ENCODE assay signal across 17 mouse cellular contexts in the genomic region with DNA sequence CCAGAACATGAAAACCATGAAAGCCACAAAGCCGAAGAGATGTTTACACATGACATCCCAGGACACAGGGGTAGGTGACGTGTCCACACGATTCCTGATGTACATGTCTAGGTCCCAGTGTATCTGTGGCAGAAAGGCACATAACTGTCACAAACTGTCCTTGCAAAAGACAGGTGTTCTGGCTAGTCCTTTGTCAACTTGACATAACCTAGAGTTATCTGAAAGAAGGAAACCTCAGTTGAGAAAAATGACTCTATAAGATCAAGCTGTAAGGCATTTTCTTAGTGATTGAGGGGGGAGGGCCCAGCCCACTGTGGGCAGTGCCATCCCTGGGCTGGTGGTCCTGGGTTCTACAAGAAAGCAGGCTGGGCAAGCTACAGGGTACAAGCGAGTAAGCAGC. TPM values are rescaled to one million over a fixed set of nuclear protein-coding genes. Genes with fewer than 3 reads are reported as not detected.
DNase-seq lines count a peak whose midpoint lies in the region; ATAC-seq and TF ChIP-seq lines count a peak whose summit lies in the region.
"Had no signal": no experiment of that assay in that cellular context is flagged by ENCODE, and none has a peak within 500 bp of the region (broad histone marks: within the 10 kb centered on the region; RNA-seq: fewer than 3 reads in every experiment).

TSS of gene Gm20538 (minus strand) at position 101 of the 400 bp plus-strand sequence.

- H3K27me3 ChIP-seq in kidney, embryonic 16.5 days (ENCODE audit: insufficient read depth, low read length), result no peaks in the 10 kb centered on the region
- H3K27me3 ChIP-seq in kidney, embryonic 14.5 days (ENCODE audit: control insufficient read depth, insufficient read depth, low read length), result no peaks in the 10 kb centered on the region
- H3K27me3 ChIP-seq in G1E (ENCODE audit: insufficient read depth, low read length), result no peaks in the 10 kb centered on the region
- H3K27me3 ChIP-seq in limb, embryonic 10.5 days (ENCODE audit: low read depth, poor library complexity, severe bottlenecking), result no peaks in the 10 kb centered on the region

- DNase-seq in gastrocnemius, adult 2 months, result no peak
- no peak for DNase-seq in gastrocnemius, postnatal 14 days
- DNase-seq in G1E (ENCODE audit: low spot score), result no peak
- DNase-seq in limb, embryonic 10.5 days (ENCODE audit: low spot score), result no peak
- no peak for DNase-seq in cerebellum, adult 11-12 months
- DNase-seq: adrenal gland, postnatal 14 days; right cerebral cortex, adult 18-20 months had no signal

- peaks cover 17% of the 10 kb centered on the region for H3K4me1 ChIP-seq in kidney, embryonic 16.5 days (ENCODE audit: insufficient read depth, low read length)
- peaks cover 13% of the 10 kb centered on the region for H3K4me1 ChIP-seq in kidney, embryonic 14.5 days (ENCODE audit: control insufficient read depth, insufficient read depth, low read length)
- H3K4me1 ChIP-seq in G1E (ENCODE audit: insufficient read depth, low read depth, low read length), result peaks cover 20% of the 10 kb centered on the region
- H3K4me1 ChIP-seq in limb, embryonic 10.5 days, result peaks cover 15% of the 10 kb centered on the region

- WGBS in kidney, embryonic 16.5 days, result 97% methylated on average over 4 of the region's 4 CpGs
- WGBS in kidney, embryonic 14.5 days, result 96% methylated on average over 4 of the region's 4 CpGs
- WGBS in limb, embryonic 10.5 days, result 94% methylated on average over 4 of the region's 4 CpGs

- 0 out of 2 replicates have a peak within 1 kb of the TSS, but pooled peaks have one; percentile 13 for H3K4me2 ChIP-seq in kidney, embryonic 16.5 days (replicated peaks; ENCODE audit: low read depth, low read length)
- H3K4me2 ChIP-seq in kidney, embryonic 14.5 days (replicated peaks; ENCODE audit: low read depth, low read length), result no peak within 1 kb of the TSS

- intact Hi-C loops in gastrocnemius, adult 2 months (cut with DNase I), result no loop called here
- intact Hi-C loops in gastrocnemius, postnatal 14 days (cut with DNase I; ENCODE audit: low total_unique reads), result no loop called here

- no peak for ATAC-seq in kidney, embryonic 16.5 days (ENCODE audit: low FRiP score, low TSS enrichment)
- no peak for ATAC-seq in kidney, embryonic 14.5 days (ENCODE audit: low FRiP score, low TSS enrichment)
- ATAC-seq in G1E (ENCODE audit: extremely low read depth, insufficient number of reproducible peaks, low FRiP score, poor library complexity, severe bottlenecking), result no peak
- ATAC-seq in activated CD4-positive, CD25-positive, alpha-beta regulatory T cell, adult 4 months, result no peak

- H3K9me3 ChIP-seq in kidney, embryonic 16.5 days (ENCODE audit: low read length), result no peaks in the 10 kb centered on the region
- no peaks in the 10 kb centered on the region for H3K9me3 ChIP-seq in kidney, embryonic 14.5 days (ENCODE audit: control insufficient read depth, low read length)
- H3K9me3 ChIP-seq in G1E (replicated peaks), result no peaks in the 10 kb centered on the region
- no peaks in the 10 kb centered on the region for H3K9me3 ChIP-seq in limb, embryonic 10.5 days (replicated peaks)

- TF ChIP-seq CTCF in gastrocnemius, adult 2 months (IDR thresholded peaks at IDR 0.05), result no peak
- TF ChIP-seq CTCF in G1E (IDR thresholded peaks at IDR 0.05; ENCODE audit: low read depth, low read length), result no peak

- peak within 1 kb of the TSS; percentile 99 for H3K4me3 ChIP-seq in gastrocnemius, adult 2 months
- no peak within 1 kb of the TSS for H3K4me3 ChIP-seq in kidney, embryonic 16.5 days (ENCODE audit: low read length)
- no peak within 1 kb of the TSS; the same call in 1 of the 2 replicates for H3K4me3 ChIP-seq in kidney, embryonic 14.5 days (ENCODE audit: low read length)
- peak within 1 kb of the TSS; percentile 30; the same call in 1 of the 2 replicates for H3K4me3 ChIP-seq in G1E (ENCODE audit: low read depth, low read length)
- 0 out of 2 replicates have a peak within 1 kb of the TSS, but pooled peaks have one; percentile 77 for H3K4me3 ChIP-seq in limb, embryonic 10.5 days

- H3K36me3 ChIP-seq in kidney, embryonic 16.5 days (ENCODE audit: insufficient read depth, low read length), result peaks cover 48% of the 10 kb centered on the region
- peaks cover 45% of the 10 kb centered on the region for H3K36me3 ChIP-seq in kidney, embryonic 14.5 days (ENCODE audit: control insufficient read depth, insufficient read depth, low read length)
- H3K36me3 ChIP-seq in G1E (replicated peaks), result peaks cover 62% of the 10 kb centered on the region
- H3K36me3 ChIP-seq in limb, embryonic 10.5 days, result peaks cover 60% of the 10 kb centered on the region

- H3K9ac ChIP-seq in kidney, embryonic 16.5 days (replicated peaks; ENCODE audit: low read length), result no peak within 1 kb of the TSS; the same call in 1 of the 2 replicates
- no peak within 1 kb of the TSS for H3K9ac ChIP-seq in kidney, embryonic 14.5 days (ENCODE audit: low read depth, low read length)

- no peak within 1 kb of the TSS for H3K27ac ChIP-seq in gastrocnemius, adult 2 months
- no peak within 1 kb of the TSS for H3K27ac ChIP-seq in kidney, embryonic 16.5 days (ENCODE audit: low read length)
- no peak within 1 kb of the TSS for H3K27ac ChIP-seq in kidney, embryonic 14.5 days (ENCODE audit: low read depth, low read length)
- H3K27ac ChIP-seq in limb, embryonic 10.5 days, result no peak within 1 kb of the TSS

RNA-seq across cellular contexts. Expression of gene Gm20538, which starts in this region (rescaled TPM):
- total RNA-seq in gastrocnemius, adult 2 months (2021), result not detected
- total RNA-seq in gastrocnemius, postnatal 14 days (2021), result not detected
- 1.2 TPM in 1 of 2 replicates, not detected in the other for polyA plus RNA-seq in kidney, embryonic 16.5 days (2015; fragmentation: Nextera tagmentation; extraction: Ambion mirVana)
- not detected in 2 replicates for polyA plus RNA-seq in kidney, embryonic 14.5 days (2014; fragmentation: Nextera tagmentation; extraction: Ambion mirVana)
- total RNA-seq in G1E (2014; fragmentation: Nextera tagmentation), result not detected in 2 replicates
- not detected in 2 replicates for total RNA-seq in G1E (2017)
- not detected in 2 replicates for polyA plus RNA-seq in G1E (2012)
- polyA plus RNA-seq in limb, embryonic 10.5 days (2016; fragmentation: Nextera tagmentation; extraction: Ambion mirVana), result not detected in 2 replicates
- polyA plus RNA-seq in activated CD4-positive, CD25-positive, alpha-beta regulatory T cell, adult 4 months (2017; shearing (Covaris generic)), result 1 to 10 TPM in 1 of 2 experiments, not detected in 1; 2.1 TPM
- total RNA-seq: adrenal gland, postnatal 14 days; common myeloid progenitor, adult 5-6 weeks; granulocyte monocyte progenitor cell, adult 5-6 weeks; layer of hippocampus, adult 18-20 months; left cerebral cortex, postnatal 14 days had no signal
- polyA plus RNA-seq: intestine, embryonic 14.5 days; liver, embryonic 16.5 days; neural tube, embryonic 11.5 days had no signal

Comparison
In these comparisons a context has a peak if more than half of its experiments do, and no peak if none do; other contexts are left out.
1. H3K4me3 ChIP-seq: peak in gastrocnemius, adult 2 months (single experiment), G1E (single experiment) and limb, embryonic 10.5 days (single experiment); none in kidney, embryonic 16.5 days (single experiment) and kidney, embryonic 14.5 days (single experiment).